Comparison of ENCODE assay signal across 12 mouse cellular contexts in the genomic region with DNA sequence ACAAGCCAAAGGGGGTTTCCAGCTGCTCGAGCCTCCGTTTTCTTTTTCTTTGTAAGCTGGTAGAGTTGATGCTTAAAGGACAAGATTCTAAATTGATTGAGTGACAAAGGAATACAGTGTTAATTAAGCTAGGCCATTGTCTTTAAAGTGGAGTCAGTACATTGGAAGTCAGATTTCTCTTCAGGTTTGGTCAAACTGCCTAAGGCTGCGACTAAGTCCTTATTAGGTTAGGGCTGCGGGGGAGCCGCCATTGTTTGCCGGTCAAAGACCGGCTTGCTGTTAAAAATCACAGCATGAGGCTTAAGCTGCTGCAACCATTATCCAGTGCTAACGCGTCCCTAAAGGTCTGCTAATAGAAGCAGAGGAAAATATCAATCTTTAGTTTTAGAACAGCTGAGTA.
DNase-seq lines count a peak whose midpoint lies in the region; ATAC-seq and TF ChIP-seq lines count a peak whose summit lies in the region.
"Had no signal": no experiment of that assay in that cellular context is flagged by ENCODE, and none has a peak within 500 bp of the region (broad histone marks: within the 10 kb centered on the region; RNA-seq: fewer than 3 reads in every experiment).

No protein-coding gene starts in this region.

- H3K27me3 ChIP-seq in liver, embryonic 11.5 days (replicated peaks; ENCODE audit: control insufficient read depth, insufficient read depth, low read length): no peaks in the 10 kb centered on the region
- no peaks in the 10 kb centered on the region for H3K27me3 ChIP-seq in forebrain, postnatal 0 days (ENCODE audit: insufficient read depth, low read length)
- no peaks in the 10 kb centered on the region for H3K27me3 ChIP-seq in liver, embryonic 14.5 days (ENCODE audit: control insufficient read depth, insufficient read depth, low read length)
- H3K27me3 ChIP-seq: megakaryocyte, embryonic 14.5 days had no signal

- intact Hi-C loops in gastrocnemius, postnatal 14 days (cut with DNase I; ENCODE audit: low total_unique reads): no loop called here

- no peaks in the 10 kb centered on the region for H3K9me3 ChIP-seq in liver, embryonic 11.5 days (ENCODE audit: control insufficient read depth, low read length)
- H3K9me3 ChIP-seq in forebrain, postnatal 0 days (ENCODE audit: low read length): no peaks in the 10 kb centered on the region
- H3K9me3 ChIP-seq in liver, embryonic 14.5 days (ENCODE audit: control insufficient read depth, low read length): no peaks in the 10 kb centered on the region

- TF ChIP-seq CTCF in forebrain, postnatal 0 days (IDR thresholded peaks at IDR 0.05; ENCODE audit: low read depth): no peak
- TF ChIP-seq CTCF in liver, embryonic 14.5 days (IDR thresholded peaks at IDR 0.05; ENCODE audit: low read depth): no peak

- TF ChIP-seq EP300 in liver, embryonic 14.5 days (IDR thresholded peaks at IDR 0.05; ENCODE audit: low read depth): no peak

- DNase-seq in liver, embryonic 11.5 days (ENCODE audit: low spot score): no peak
- no peak for DNase-seq in liver
- peak; percentile 24 for DNase-seq in forebrain, postnatal 0 days
- no peak for DNase-seq in liver, embryonic 14.5 days (ENCODE audit: low read depth in 3 of 3, low spot score in 3 of 3)
- DNase-seq in retina, postnatal 1 day: peak; percentile 71
- no peak for DNase-seq in gastrocnemius, postnatal 14 days
- no peak for DNase-seq in spleen, postnatal 4 days (ENCODE audit: low spot score in 2 of 2)
- DNase-seq: adrenal gland, adult 8-10 months; kidney, adult 9 months; right cerebral cortex, postnatal 25 days had no signal

- no peak overlapping the region for H3K4me3 ChIP-seq in liver, embryonic 11.5 days (ENCODE audit: low read depth, low read length)
- H3K4me3 ChIP-seq in forebrain, postnatal 0 days (ENCODE audit: low read depth, low read length): no peak overlapping the region
- no peak overlapping the region for H3K4me3 ChIP-seq in liver, embryonic 14.5 days (ENCODE audit: insufficient read depth in 1 of 2, low read depth in 2 of 2, low read length in 2 of 2)
- H3K4me3 ChIP-seq: megakaryocyte, embryonic 14.5 days had no signal

- no peaks in the 10 kb centered on the region for H3K4me1 ChIP-seq in liver, embryonic 11.5 days (replicated peaks; ENCODE audit: control insufficient read depth, insufficient read depth, low read length)
- peaks cover 3% of the 10 kb centered on the region; the same call in 1 of the 2 replicates for H3K4me1 ChIP-seq in forebrain, postnatal 0 days (ENCODE audit: insufficient read depth)
- 0 out of 4 replicates have a peak, but pooled peaks cover 0 to 2% of the 10 kb centered on the region in 2 experiments for H3K4me1 ChIP-seq in liver, embryonic 14.5 days (replicated peaks; ENCODE audit: control insufficient read depth in 2 of 2, insufficient read depth in 2 of 2, low read length in 1 of 2)
- H3K4me1 ChIP-seq: megakaryocyte, embryonic 14.5 days had no signal

- H3K27ac ChIP-seq in liver, embryonic 11.5 days (ENCODE audit: low read depth, low read length): no peak overlapping the region
- H3K27ac ChIP-seq in forebrain, postnatal 0 days (ENCODE audit: low read depth, low read length): no peak overlapping the region
- H3K27ac ChIP-seq in liver, embryonic 14.5 days: no peak overlapping the region

- no peak overlapping the region for H3K9ac ChIP-seq in liver, embryonic 11.5 days (ENCODE audit: low read depth, low read length)
- no peak overlapping the region for H3K9ac ChIP-seq in forebrain, postnatal 0 days
- H3K9ac ChIP-seq in liver, embryonic 14.5 days (replicated peaks): no peak overlapping the region

- H3K36me3 ChIP-seq in liver, embryonic 11.5 days (ENCODE audit: control insufficient read depth, insufficient read depth, low read length): no peaks in the 10 kb centered on the region
- H3K36me3 ChIP-seq in forebrain, postnatal 0 days (ENCODE audit: insufficient read depth): no peaks in the 10 kb centered on the region
- no peaks in the 10 kb centered on the region for H3K36me3 ChIP-seq in liver, embryonic 14.5 days (replicated peaks; ENCODE audit: control insufficient read depth, insufficient read depth, low read depth)

- ATAC-seq in liver, embryonic 11.5 days (replicated peaks; ENCODE audit: low FRiP score): no peak
- ATAC-seq in forebrain, postnatal 0 days: no peak
- no peak for ATAC-seq in liver, embryonic 14.5 days (ENCODE audit: insufficient read depth)
- ATAC-seq in erythroid progenitor cell, adult 5-6 weeks (replicated peaks; ENCODE audit: low FRiP score, poor library complexity, severe bottlenecking): no peak

- 30% methylated on average over 9 of the region's 9 CpGs for WGBS in liver, embryonic 11.5 days
- 5% methylated on average over 9 of the region's 9 CpGs for WGBS in forebrain, postnatal 0 days
- 31% methylated on average over 9 of the region's 9 CpGs for WGBS in liver, embryonic 14.5 days (ENCODE audit: insufficient replicate concordance)

- H3K4me2 ChIP-seq in liver, embryonic 11.5 days: peak overlapping the region; percentile 14
- H3K4me2 ChIP-seq in forebrain, postnatal 0 days (ENCODE audit: low read depth): 0 out of 2 replicates have a peak overlapping the region, but pooled peaks have one; percentile 0
- peak overlapping the region; percentile 28; the same call in 1 of the 2 replicates for H3K4me2 ChIP-seq in liver, embryonic 14.5 days (ENCODE audit: low read depth)

Comparison
In these comparisons a context has a peak if more than half of its experiments do, and no peak if none do; other contexts are left out.
1. DNase-seq: peak in forebrain, postnatal 0 days (single experiment) and retina, postnatal 1 day (single experiment); none in liver, embryonic 11.5 days (single experiment), liver (single experiment), liver, embryonic 14.5 days (0 of 3), gastrocnemius, postnatal 14 days (single experiment) and spleen, postnatal 4 days (0 of 2).
2. Peak in every context shown above with its lines, with median percentiles within 50 percentile points of each other: H3K4me2 ChIP-seq.